Mouse (Mus musculus) neural tube, embryonic 11.5 days (tissue): ENCODE measurements around the gene Igtp. TPM values are rescaled to one million over a fixed set of nuclear protein-coding genes. Genes with fewer than 3 reads are reported as not detected.
"Not testable (repeated sequence)": the region's sequence is repeated elsewhere in the genome, so short reads cannot be mapped to it uniquely, and the experiment has no call there.

Source experiments
- ATAC-seq: fragments of 200-750 bp; cut with Nextera tagmentation; 2 replicates; pipeline ENCODE4 v1.8.0; 2017; ENCODE audit warnings: moderate number of reproducible peaks, mild to moderate bottlenecking, moderate TSS enrichment, moderate library complexity; ENCODE audit not compliant: insufficient read depth, low FRiP score, low TSS enrichment
- DNase-seq: peaks from one replicate; pipeline ENCODE4 v3.0.0-alpha.2; 2015; ENCODE audit warnings: low spot score
- H3K27ac ChIP-seq: fragments of 300-500 bp; sonication (generic); 2 replicates; pipeline ENCODE4 v1.5.1; 2014; ENCODE audit warnings: low read depth, mild to moderate bottlenecking, low read length
- H3K27me3 ChIP-seq: fragments of 300-500 bp; sonication (generic); 2 replicates; pipeline ENCODE4 v1.6.1; 2014; ENCODE audit warnings: mild to moderate bottlenecking, low read length, mixed read lengths; ENCODE audit not compliant: control insufficient read depth, insufficient read depth
- H3K36me3 ChIP-seq: fragments of 300-500 bp; sonication (generic); 2 replicates; pipeline ENCODE4 v1.6.1; 2014; ENCODE audit warnings: mild to moderate bottlenecking, low read length, moderate library complexity, mixed read lengths; ENCODE audit not compliant: control insufficient read depth, insufficient read depth
- H3K4me1 ChIP-seq: fragments of 300-500 bp; sonication (generic); 2 replicates; pipeline ENCODE4 v1.6.1; 2014; ENCODE audit warnings: low read length, mixed read lengths; ENCODE audit not compliant: control insufficient read depth, insufficient read depth
- H3K4me2 ChIP-seq: fragments of 300-500 bp; sonication (generic); 2 replicates; pipeline ENCODE4 v1.6.1; 2014; ENCODE audit warnings: low read depth, mild to moderate bottlenecking, moderate library complexity
- H3K4me3 ChIP-seq: fragments of 300-500 bp; sonication (generic); 2 replicates; pipeline ENCODE4 v1.5.1; 2014; ENCODE audit warnings: low read depth, low read length
- H3K9ac ChIP-seq: fragments of 300-500 bp; sonication (generic); 2 replicates; pipeline ENCODE4 v1.6.1; 2014; ENCODE audit warnings: mild to moderate bottlenecking, low read length
- H3K9me3 ChIP-seq: fragments of 300-500 bp; sonication (generic); 2 replicates; pipeline ENCODE4 v1.6.1; 2016; ENCODE audit warnings: low read length; ENCODE audit not compliant: control insufficient read depth
- WGBS: fragments of 180-500 bp; shearing (Covaris S2); extraction: QIAGEN DNeasy Blood & Tissue Kit; methylation state at CpG from one replicate; pipeline ENCODE4 v1.1.7; 2014; 5-methylcytosine and 5-hydroxymethylcytosine counted together
- polyA plus RNA-seq: library from polyadenylated mRNA; unstranded; fragments of >200 nt; fragmentation: Nextera tagmentation; extraction: Ambion mirVana; gene quantifications from 2 replicates; pipeline ENCODE4 v1.2.1, GENCODE M21; 2014

The Igtp gene
- polyA plus RNA-seq, result 2.1 and 2.4 TPM in 2 replicates

DNA sequence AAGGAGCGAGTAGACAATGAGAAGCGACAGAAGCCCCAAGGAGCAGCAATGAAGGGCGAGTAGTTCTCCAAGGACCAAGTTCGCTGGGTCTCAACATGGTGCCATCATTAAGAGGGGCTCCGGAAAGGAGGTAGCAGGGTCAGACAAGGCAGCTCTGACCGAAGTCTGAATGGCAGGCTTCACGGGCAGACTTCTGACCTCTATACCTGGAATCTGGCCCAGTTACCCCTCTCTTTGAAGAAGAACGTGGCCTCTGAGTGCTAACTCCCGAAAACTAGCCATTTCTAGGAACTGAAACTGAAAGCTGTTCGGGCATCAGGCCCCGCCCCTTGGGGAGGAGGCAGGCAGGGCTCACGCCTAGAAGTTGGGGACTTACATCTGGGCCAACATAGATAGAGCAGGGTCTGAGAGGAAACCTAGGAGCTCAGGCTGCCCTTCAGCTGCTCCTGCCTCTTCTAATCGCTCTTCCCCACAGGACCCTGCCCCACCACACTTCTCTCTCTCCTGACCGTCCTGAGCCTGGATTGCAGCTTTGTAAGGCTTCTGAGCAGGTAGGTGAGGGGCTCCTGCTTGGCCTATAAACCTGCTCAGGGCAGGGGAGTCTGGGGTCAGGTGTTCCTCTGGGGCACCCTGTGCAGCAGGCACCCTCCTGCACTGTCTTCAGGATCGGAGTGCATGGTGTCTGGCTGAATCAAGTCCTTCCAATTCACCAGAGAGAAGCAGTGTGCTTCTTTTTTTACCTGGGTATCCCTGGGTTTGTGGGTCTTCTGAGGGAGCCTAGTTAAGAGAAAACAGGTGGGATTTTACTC, at the start of gene Igtp, which contains the start of gene Irgm2:
Igtp (plus strand) TSS at position 328 of the 809 bp plus-strand sequence.
Irgm2 (plus strand) TSS at position 390 of the 809 bp plus-strand sequence.
- Histone ChIP-seq H3K9ac (peak within 1 kb of the TSS; percentile 45), H3K4me2 (peak within 1 kb of the TSS; percentile 65), H3K4me3 (peak within 1 kb of the TSS; percentile 45)
- H3K27me3 ChIP-seq, H3K9me3 ChIP-seq, H3K4me1 ChIP-seq, ATAC-seq, H3K27ac ChIP-seq, H3K36me3 ChIP-seq: not testable (repeated sequence)
- peak; percentile 64 for DNase-seq
- 9% methylated on average over 14 of the region's 15 CpGs for WGBS

DNA sequence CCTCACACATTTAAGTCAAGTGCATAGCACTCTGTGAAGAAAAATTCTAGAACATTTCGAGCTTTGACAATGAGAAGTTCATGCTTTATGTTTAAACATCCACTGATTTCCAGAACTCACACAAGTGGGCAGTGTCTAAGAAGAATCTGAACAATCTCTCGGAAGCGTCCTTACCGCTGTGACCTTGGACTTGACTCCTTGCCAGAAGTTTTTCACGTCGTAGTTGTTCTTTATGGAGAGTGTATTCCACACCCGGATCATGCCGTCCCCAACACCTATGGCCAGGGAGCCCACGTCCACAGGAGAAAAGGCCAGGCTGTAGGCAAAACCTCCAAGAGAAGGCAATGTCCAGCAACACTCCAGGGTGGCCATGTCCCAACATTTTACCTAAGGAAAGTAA, 43.9 kb upstream of the Igtp start:
- peaks cover 14% of the 10 kb centered on the region for H3K36me3 ChIP-seq
- no peak for ATAC-seq
- no peaks in the 10 kb centered on the region for H3K27me3 ChIP-seq
- H3K4me2 ChIP-seq, result no peak overlapping the region
- 95% methylated on average over 9 of the region's 9 CpGs for whole genome bisulfite sequencing
- no peak for DNase-seq
- H3K4me1 ChIP-seq, result no peaks in the 10 kb centered on the region
- H3K27ac ChIP-seq, result no peak overlapping the region
- H3K9ac ChIP-seq, result no peak overlapping the region
- no peak overlapping the region for H3K4me3 ChIP-seq
- H3K9me3 ChIP-seq, result no peaks in the 10 kb centered on the region

DNA sequence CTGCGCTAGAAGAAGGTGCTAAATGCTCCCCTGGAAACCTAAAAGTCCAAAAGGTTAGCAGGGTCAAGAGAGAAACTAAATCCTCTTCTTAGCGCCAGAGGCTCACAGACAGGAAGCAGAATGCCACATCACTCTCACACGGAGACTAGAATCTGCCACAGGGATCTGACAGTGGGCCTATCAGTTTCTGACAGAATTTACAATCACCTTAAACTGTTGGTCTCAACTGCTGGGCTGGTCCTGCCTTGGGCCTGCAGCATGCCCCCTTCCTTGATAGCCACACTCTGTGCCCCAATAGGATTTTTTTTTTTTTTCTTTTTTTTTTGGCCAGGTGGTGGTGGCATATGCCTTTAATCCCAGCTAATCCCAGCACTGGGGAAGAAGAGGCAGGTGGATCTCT, 42.5 kb upstream of the Igtp start:
- Histone ChIP-seq H3K4me3 (no peak overlapping the region), H3K36me3 (peaks cover 14% of the 10 kb centered on the region), H3K4me1 (no peaks in the 10 kb centered on the region), H3K9me3 (no peaks in the 10 kb centered on the region), H3K9ac (no peak overlapping the region), H3K27me3 (no peaks in the 10 kb centered on the region), H3K27ac (no peak overlapping the region), H3K4me2 (no peak overlapping the region)
- ATAC-seq (no peak), DNase-seq (no peak)
- 88% methylated on average over 3 of the region's 3 CpGs for WGBS

DNA sequence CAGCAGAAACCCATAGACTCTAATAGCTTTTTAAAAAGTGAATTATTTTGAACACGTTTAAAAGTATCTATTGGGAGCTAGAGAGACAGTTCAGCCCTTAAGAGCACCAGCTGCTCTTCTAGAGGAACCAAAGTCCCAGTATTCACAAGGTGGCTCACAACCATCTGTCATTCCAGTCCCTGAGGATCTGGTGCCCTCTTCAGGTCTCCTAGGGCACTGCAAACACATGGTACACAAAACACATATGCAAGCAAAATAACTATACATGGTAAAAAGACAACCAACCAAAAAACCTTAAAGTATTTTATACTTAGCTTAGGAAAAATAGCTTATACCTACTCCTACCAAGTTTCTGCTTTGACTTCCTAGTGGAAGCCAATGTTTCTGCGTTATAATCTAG, 34.3 kb upstream of the Igtp start:
- DNase-seq (no peak), ATAC-seq (no peak)
- Histone ChIP-seq H3K4me1 (no peaks in the 10 kb centered on the region), H3K4me2 (no peak overlapping the region), H3K27ac (no peak overlapping the region), H3K36me3 (peaks cover 2% of the 10 kb centered on the region; the same call in 1 of the 2 replicates), H3K4me3 (no peak overlapping the region), H3K9ac (no peak overlapping the region), H3K27me3 (no peaks in the 10 kb centered on the region), H3K9me3 (no peaks in the 10 kb centered on the region)
- 91% methylated on average over 2 of the region's 2 CpGs for WGBS

DNA sequence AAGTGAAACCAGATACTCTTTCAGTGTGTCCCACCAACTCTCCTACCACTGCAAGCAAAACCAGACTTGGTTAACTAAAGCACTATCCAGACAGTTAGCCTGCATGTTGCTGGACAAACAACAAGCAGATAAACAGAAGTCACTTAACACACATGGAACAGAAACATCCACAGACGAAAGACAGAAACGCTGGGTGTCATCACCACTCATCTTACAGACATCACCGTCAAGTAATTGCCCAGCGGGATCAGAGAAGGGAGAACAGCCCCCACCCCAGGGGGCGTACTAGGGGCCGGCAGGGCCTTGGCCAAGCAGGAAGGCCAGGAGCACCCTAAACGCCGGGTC, 31.6 kb upstream of the Igtp start:
- WGBS, result 0% methylated on average over 8 of the region's 8 CpGs
- no peak for ATAC-seq
- Histone ChIP-seq H3K9ac (peak overlapping the region; percentile 82), H3K4me1 (no peaks in the 10 kb centered on the region; the same call in 1 of the 2 replicates), H3K4me2 (peak overlapping the region; percentile 59), H3K9me3 (no peaks in the 10 kb centered on the region), H3K27me3 (no peaks in the 10 kb centered on the region), H3K27ac (peak overlapping the region; percentile 47; the same call in 1 of the 2 replicates), H3K36me3 (peaks cover 2% of the 10 kb centered on the region; the same call in 1 of the 2 replicates), H3K4me3 (peak overlapping the region; percentile 81)
- DNase-seq, result no peak

DNA sequence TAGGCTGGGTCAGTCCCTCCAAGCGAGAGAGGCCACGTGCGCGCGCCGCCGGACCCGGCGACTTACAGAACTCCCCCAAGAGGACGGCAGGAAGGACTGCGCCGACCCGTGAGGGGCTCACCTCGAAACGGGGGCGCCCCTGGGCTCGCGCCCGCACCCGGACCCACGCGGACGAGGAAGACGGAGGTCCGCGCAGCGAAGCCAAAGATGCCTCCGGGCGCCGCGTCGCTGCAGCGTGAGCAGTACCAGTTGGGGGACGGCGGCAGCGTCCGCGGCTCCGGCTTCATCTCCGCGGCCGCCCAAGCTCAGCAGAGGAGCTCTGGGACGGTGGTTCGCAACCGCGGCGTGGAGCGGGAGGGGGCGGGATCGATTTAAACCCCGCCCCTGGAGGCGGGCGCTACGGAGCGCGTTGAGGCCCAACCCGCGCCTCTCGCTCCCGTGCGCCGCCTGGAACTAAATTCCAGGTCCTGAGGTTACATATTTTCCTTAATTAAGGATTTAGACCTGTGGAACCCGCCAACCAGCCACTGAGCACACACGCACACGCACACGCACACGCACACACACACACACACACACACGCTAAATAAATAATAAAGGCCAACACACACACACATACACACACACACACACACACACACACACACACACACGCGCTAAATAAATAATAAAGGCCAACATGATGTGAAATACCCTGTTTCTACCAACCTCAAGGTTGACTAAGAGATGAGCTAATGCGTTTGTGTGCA, 31.0 kb upstream of the Igtp start, which contains the start of gene Gemin5:
Gemin5 (minus strand) TSS at position 373 of the 749 bp plus-strand sequence.
- H3K4me2 ChIP-seq, result peak within 1 kb of the TSS; percentile 59
- peak within 1 kb of the TSS; percentile 47 for H3K27ac ChIP-seq
- H3K36me3 ChIP-seq, result peaks cover 2% of the 10 kb centered on the region; the same call in 1 of the 2 replicates
- H3K9ac ChIP-seq, result peak within 1 kb of the TSS; percentile 82
- peak; percentile 78 for ATAC-seq
- H3K9me3 ChIP-seq, result no peaks in the 10 kb centered on the region
- peak; percentile 90 for DNase-seq
- H3K4me3 ChIP-seq, result peak within 1 kb of the TSS; percentile 81
- H3K27me3 ChIP-seq, result no peaks in the 10 kb centered on the region
- no peaks in the 10 kb centered on the region; the same call in 1 of the 2 replicates for H3K4me1 ChIP-seq
- 1% methylated on average over 68 of the region's 71 CpGs for WGBS

DNA sequence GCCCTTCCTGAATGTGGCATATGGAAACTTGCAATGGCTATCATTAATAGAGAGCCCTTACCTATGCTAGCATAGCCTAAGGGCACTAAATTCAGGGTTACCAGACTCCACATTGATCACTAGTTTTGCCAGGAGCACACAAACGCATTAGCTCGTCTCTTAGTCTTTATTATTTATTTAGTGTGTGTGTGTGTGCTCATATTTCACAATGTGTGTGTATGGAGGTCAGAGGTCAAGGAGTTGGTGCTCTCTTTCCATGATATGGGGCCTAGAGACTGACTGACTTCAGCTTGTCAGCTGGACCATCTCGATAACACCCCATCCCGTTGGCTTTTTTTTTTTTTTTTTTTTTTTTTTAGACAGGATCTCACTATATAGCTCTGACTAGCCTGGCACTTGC, 29.7 kb upstream of the Igtp start:
- H3K27me3 ChIP-seq, result no peaks in the 10 kb centered on the region
- ATAC-seq (no peak), DNase-seq (no peak)
- peaks cover 2% of the 10 kb centered on the region; the same call in 1 of the 2 replicates for H3K36me3 ChIP-seq
- no peak overlapping the region for H3K4me2 ChIP-seq
- H3K9me3 ChIP-seq, result no peaks in the 10 kb centered on the region
- H3K4me3 ChIP-seq, result no peak overlapping the region
- WGBS, result 82% methylated on average over 4 of the region's 4 CpGs
- no peak overlapping the region for H3K9ac ChIP-seq
- H3K27ac ChIP-seq, result no peak overlapping the region
- no peaks in the 10 kb centered on the region; the same call in 1 of the 2 replicates for H3K4me1 ChIP-seq

DNA sequence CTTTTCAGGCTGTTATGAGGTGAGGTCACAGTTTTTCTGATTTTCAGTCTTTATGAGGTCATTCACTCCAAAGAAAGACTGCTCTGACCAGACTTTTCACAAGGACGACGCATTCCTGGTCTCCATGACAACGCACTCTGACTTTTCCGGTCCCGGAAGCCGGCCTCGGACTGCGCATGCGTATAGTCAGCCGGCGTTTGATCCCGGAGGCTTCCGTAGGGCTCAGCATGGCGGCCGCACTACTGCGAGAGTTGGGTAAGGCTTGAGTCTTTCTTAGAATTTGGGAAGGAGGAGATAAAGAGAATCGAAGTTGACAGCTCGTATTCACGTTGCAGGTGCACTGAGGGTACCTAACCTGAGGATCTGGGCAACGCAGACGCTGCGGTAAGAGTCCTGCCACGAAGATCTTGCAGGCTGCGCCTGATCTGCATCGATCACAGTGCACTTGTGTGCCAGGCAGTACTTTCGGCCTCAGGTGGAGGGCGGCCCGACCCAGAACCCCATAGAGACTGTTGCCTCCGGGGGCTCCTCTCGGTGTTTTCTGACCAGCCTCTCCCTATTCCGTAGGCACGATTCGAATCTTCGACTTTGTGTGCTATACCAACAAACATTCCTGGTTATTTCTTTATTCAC, 27.8 kb upstream of the Igtp start, which contains the start of gene Mrpl22:
Mrpl22 (plus strand) TSS at position 203 of the 633 bp plus-strand sequence.
- under 1% methylated on average over 34 of the region's 34 CpGs for WGBS
- Histone ChIP-seq H3K9me3 (no peaks in the 10 kb centered on the region), H3K4me1 (no peaks in the 10 kb centered on the region; the same call in 1 of the 2 replicates), H3K4me3 (peak within 1 kb of the TSS; percentile 69), H3K27me3 (no peaks in the 10 kb centered on the region), H3K36me3 (peaks cover 5% of the 10 kb centered on the region; the same call in 1 of the 2 replicates), H3K9ac (peak within 1 kb of the TSS; percentile 71), H3K4me2 (peak within 1 kb of the TSS; percentile 63), H3K27ac (no peak within 1 kb of the TSS; the same call in 1 of the 2 replicates)
- ATAC-seq (peak; percentile 73), DNase-seq (peak; percentile 97)
